Mouse (Mus musculus): ENCODE measurements at regions not wholly inside any gene's neighbourhood (a gene's known extent, or its start where the extent isn't known, plus 50 kb on each side); places are given as distances from the start of the nearest gene placed in this dataset.

DNA sequence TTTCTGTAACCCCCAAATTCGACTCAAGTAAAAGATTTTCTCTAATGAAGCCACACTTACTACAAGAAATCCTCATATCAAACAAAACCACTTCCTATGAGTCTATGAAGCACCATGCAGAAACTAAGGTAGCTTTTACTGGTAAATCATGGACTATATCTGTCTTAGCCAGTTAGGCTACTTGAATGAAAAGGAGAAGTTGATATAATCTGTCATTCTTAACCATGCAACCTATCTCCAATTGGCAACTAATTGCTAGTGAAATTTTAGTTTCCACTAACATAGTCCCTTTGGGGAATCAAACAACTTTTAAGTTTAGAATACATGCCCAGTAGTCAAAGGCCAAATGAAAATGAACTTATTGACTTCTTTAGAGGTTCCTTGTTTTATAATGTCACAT, 473.4 kb upstream of the Tgif2lx2 start:
- TF ChIP-seq POLR2A (IDR thresholded peaks at IDR 0.05; ENCODE audit: borderline replicate concordance, extremely low read depth, insufficient read depth, insufficient read length, poor library complexity, severe bottlenecking) (no peak), CTCF (IDR thresholded peaks at IDR 0.05; ENCODE audit: borderline replicate concordance, extremely low read depth, insufficient read depth, insufficient read length) (no peak)
- no peak for DNase-seq (ENCODE audit: low read depth)

DNA sequence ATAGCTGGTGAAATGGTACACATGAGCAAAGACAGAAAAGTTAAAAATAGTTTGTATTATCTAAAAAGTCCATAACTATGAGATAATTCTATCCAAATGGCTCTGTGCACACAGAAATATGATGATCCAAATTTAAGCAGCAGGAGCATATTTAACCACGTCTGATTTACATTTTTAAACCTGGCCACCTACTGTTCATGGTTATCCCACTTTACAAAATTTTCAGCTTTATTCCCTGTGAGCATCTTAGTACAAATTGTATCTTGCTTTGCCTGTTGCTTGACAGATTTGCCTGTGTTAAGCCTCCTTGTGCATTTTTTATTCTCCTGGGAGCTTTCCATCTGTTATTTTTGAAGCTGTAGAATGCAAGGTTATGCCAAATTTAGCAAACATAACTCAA, 471.2 kb upstream of the Tgif2lx2 start:
- peak; percentile 0 for DNase-seq (ENCODE audit: low read depth)
- TF ChIP-seq CTCF (IDR thresholded peaks at IDR 0.05; ENCODE audit: borderline replicate concordance, extremely low read depth, insufficient read depth, insufficient read length) (no peak), POLR2A (IDR thresholded peaks at IDR 0.05; ENCODE audit: borderline replicate concordance, extremely low read depth, insufficient read depth, insufficient read length, poor library complexity, severe bottlenecking) (no peak)

DNA sequence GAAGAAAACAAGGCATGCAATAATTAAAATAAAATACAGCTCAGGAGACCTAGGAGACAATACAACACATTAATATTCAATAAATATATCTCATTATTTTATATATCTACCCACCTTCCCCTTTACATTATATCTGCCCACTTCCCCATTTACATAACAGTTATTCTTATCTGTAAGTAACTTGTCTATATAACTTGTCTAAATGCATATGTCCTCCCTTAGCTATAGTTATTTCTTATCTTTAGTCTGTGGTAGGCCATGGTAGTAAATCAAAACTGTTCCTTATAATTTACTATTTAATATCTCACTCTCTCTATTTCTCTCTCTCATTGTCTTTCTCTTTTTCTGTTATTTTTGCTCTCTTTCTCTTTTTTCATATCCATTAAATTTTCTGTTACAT, 437.1 kb upstream of the Tgif2lx2 start:
- TF ChIP-seq POLR2A (IDR thresholded peaks at IDR 0.05; ENCODE audit: borderline replicate concordance, extremely low read depth, insufficient read depth, insufficient read length, poor library complexity, severe bottlenecking): no peak
- no peak for TF ChIP-seq CTCF (IDR thresholded peaks at IDR 0.05; ENCODE audit: borderline replicate concordance, extremely low read depth, insufficient read depth, insufficient read length)

More for the DNA sequence above, 437.1 kb upstream of the Tgif2lx2 start:
- DNase-seq (ENCODE audit: low read depth): no peak

Data from brain, embryonic 14.5 days (tissue).